Mouse (Mus musculus) cortical plate, adult 2 months (tissue): ENCODE results near the gene Ly6g6e.

ENCODE experiments used
- CTCF ChIP-seq: fragments of 200-500 bp; IDR thresholded peaks from 2 replicates; pipeline ENCODE4 v1.5.1; 2011; ENCODE audit warnings: mild to moderate bottlenecking, control low read depth, low read length; ENCODE audit not compliant: insufficient read depth; ENCODE audit errors: extremely low read depth
- POLR2A ChIP-seq: fragments of 200-500 bp; IDR thresholded peaks from 2 replicates; pipeline ENCODE4 v1.6.1; 2011; ENCODE audit warnings: mild to moderate bottlenecking, low read length, control low read depth; ENCODE audit not compliant: insufficient read depth; ENCODE audit errors: extremely low read depth

- TF ChIP-seq POLR2A, result peak; percentile 80
- no peak for TF ChIP-seq CTCF
These were observed 44.6 kb downstream of the Ly6g6e start, which contains the start of gene Gpank1 for GRCm38 (mm10) chr17:35121143-35121799.
